Mouse (Mus musculus) small intestine, adult 2 months (tissue): ENCODE measurements at regions not wholly inside any gene's neighbourhood (a gene's known extent, or its start where the extent isn't known, plus 50 kb on each side); places are given as distances from the start of the nearest gene placed in this dataset.

Source experiments
- CTCF ChIP-seq: fragments of 200-500 bp; IDR thresholded peaks from 2 replicates; pipeline ENCODE4 v1.5.1; 2012; ENCODE audit warnings: low read depth, mild to moderate bottlenecking, control low read depth, inconsistent platforms, low read length, moderate library complexity, mixed read lengths; ENCODE audit not compliant: insufficient replicate concordance, insufficient read length; ENCODE audit errors: extremely low read depth
- POLR2A ChIP-seq: fragments of 200-500 bp; IDR thresholded peaks from 2 replicates; pipeline ENCODE4 v1.6.1; 2012; ENCODE audit warnings: low read depth, mild to moderate bottlenecking, control low read depth, inconsistent platforms, low read length, moderate library complexity

- no peak for TF ChIP-seq CTCF
- TF ChIP-seq POLR2A: no peak
Measured at GRCm38 (mm10) chr17:52320586-52320985, 281.9 kb upstream of the Kcnh8 start.
